Mouse (Mus musculus): ENCODE measurements around the gene Krtap4-7. TPM values are rescaled to one million over a fixed set of nuclear protein-coding genes. Genes with fewer than 3 reads are reported as not detected.

Krtap4-7 gene
- polyA plus RNA-seq, 1 experiment from 2014 or later, result not detected

Other genes starting within 250 kb of the Krtap4-7 start
- not detected in 2 replicates for gene Krt12, start 221.8 kb downstream of the Krtap4-7 start, polyA plus RNA-seq (2015; fragmentation: Nextera tagmentation; extraction: Ambion mirVana)
- 3.6 and 5.0 TPM in 2 replicates for gene Krt20, start 205.9 kb downstream of the Krtap4-7 start, polyA plus RNA-seq (2015; fragmentation: Nextera tagmentation; extraction: Ambion mirVana)
- gene Krt23, start 151.0 kb downstream of the Krtap4-7 start, polyA plus RNA-seq (2015; fragmentation: Nextera tagmentation; extraction: Ambion mirVana), result 30.6 and 31.8 TPM in 2 replicates
- 0.45 and 0.46 TPM in 2 replicates for gene Krt39, start 122.8 kb downstream of the Krtap4-7 start, polyA plus RNA-seq (2015; fragmentation: Nextera tagmentation; extraction: Ambion mirVana)
- not detected in 2 replicates for gene Krt40, start 100.9 kb downstream of the Krtap4-7 start, polyA plus RNA-seq (2015; fragmentation: Nextera tagmentation; extraction: Ambion mirVana)
- gene Krtap3-3, start 93.2 kb downstream of the Krtap4-7 start, polyA plus RNA-seq (2015; fragmentation: Nextera tagmentation; extraction: Ambion mirVana), result not detected in 2 replicates
- not detected in 2 replicates for gene Krtap3-2, start 87.2 kb downstream of the Krtap4-7 start, polyA plus RNA-seq (2015; fragmentation: Nextera tagmentation; extraction: Ambion mirVana)
- gene Gm11939, start 84.6 kb downstream of the Krtap4-7 start, polyA plus RNA-seq (2015; fragmentation: Nextera tagmentation; extraction: Ambion mirVana), result not detected in 2 replicates
- gene Krtap3-1, start 77.5 kb downstream of the Krtap4-7 start, polyA plus RNA-seq (2015; fragmentation: Nextera tagmentation; extraction: Ambion mirVana), result not detected in 2 replicates
- not detected in 2 replicates for gene Krtap1-5, start 63.1 kb downstream of the Krtap4-7 start, polyA plus RNA-seq (2015; fragmentation: Nextera tagmentation; extraction: Ambion mirVana)
- not detected in 2 replicates for gene Krtap1-4, start 60.4 kb downstream of the Krtap4-7 start, polyA plus RNA-seq (2015; fragmentation: Nextera tagmentation; extraction: Ambion mirVana)
- not detected in 2 replicates for gene Krtap1-3, start 52.8 kb downstream of the Krtap4-7 start, polyA plus RNA-seq (2015; fragmentation: Nextera tagmentation; extraction: Ambion mirVana)
- gene Krtap9-3, start 46.0 kb downstream of the Krtap4-7 start, polyA plus RNA-seq (2015; fragmentation: Nextera tagmentation; extraction: Ambion mirVana), result not detected in 2 replicates
- not detected in 2 replicates for gene Gm11938, start 40.8 kb downstream of the Krtap4-7 start, polyA plus RNA-seq (2015; fragmentation: Nextera tagmentation; extraction: Ambion mirVana)
- gene Gm11937, start 33.9 kb downstream of the Krtap4-7 start, polyA plus RNA-seq (2015; fragmentation: Nextera tagmentation; extraction: Ambion mirVana), result not detected in 2 replicates
- not detected in 2 replicates for gene Krtap2-4, start 29.2 kb downstream of the Krtap4-7 start, polyA plus RNA-seq (2015; fragmentation: Nextera tagmentation; extraction: Ambion mirVana)
- gene Gm11562, start 23.7 kb downstream of the Krtap4-7 start, polyA plus RNA-seq (2015; fragmentation: Nextera tagmentation; extraction: Ambion mirVana), result not detected in 2 replicates
- not detected in 2 replicates for gene Krtap4-1, start 15.9 kb downstream of the Krtap4-7 start, polyA plus RNA-seq (2015; fragmentation: Nextera tagmentation; extraction: Ambion mirVana)
- gene Krtap4-2, start 9.0 kb downstream of the Krtap4-7 start, polyA plus RNA-seq (2015; fragmentation: Nextera tagmentation; extraction: Ambion mirVana), result not detected in 2 replicates
- not detected in 2 replicates for gene Gm11555, start 6.1 kb upstream of the Krtap4-7 start, polyA plus RNA-seq (2015; fragmentation: Nextera tagmentation; extraction: Ambion mirVana)
- not detected in 2 replicates for gene Gm11563, start 14.9 kb upstream of the Krtap4-7 start, polyA plus RNA-seq (2015; fragmentation: Nextera tagmentation; extraction: Ambion mirVana)
- gene Krtap4-6, start 21.9 kb upstream of the Krtap4-7 start, polyA plus RNA-seq (2015; fragmentation: Nextera tagmentation; extraction: Ambion mirVana), result not detected in 2 replicates
- not detected in 2 replicates for gene Gm14190, start 46.7 kb upstream of the Krtap4-7 start, polyA plus RNA-seq (2015; fragmentation: Nextera tagmentation; extraction: Ambion mirVana)
- gene Gm14180, start 90.2 kb upstream of the Krtap4-7 start, polyA plus RNA-seq (2015; fragmentation: Nextera tagmentation; extraction: Ambion mirVana), result not detected in 2 replicates
- gene Gm11595, start 128.8 kb upstream of the Krtap4-7 start, polyA plus RNA-seq (2015; fragmentation: Nextera tagmentation; extraction: Ambion mirVana), result not detected in 2 replicates
- not detected in 2 replicates for gene Krtap4-8, start 136.6 kb upstream of the Krtap4-7 start, polyA plus RNA-seq (2015; fragmentation: Nextera tagmentation; extraction: Ambion mirVana)
- gene Krtap4-9, start 141.1 kb upstream of the Krtap4-7 start, polyA plus RNA-seq (2015; fragmentation: Nextera tagmentation; extraction: Ambion mirVana), result not detected in 2 replicates
- not detected in 2 replicates for gene Gm11596, start 149.4 kb upstream of the Krtap4-7 start, polyA plus RNA-seq (2015; fragmentation: Nextera tagmentation; extraction: Ambion mirVana)
- not detected in 2 replicates for gene Gm11569, start 154.8 kb upstream of the Krtap4-7 start, polyA plus RNA-seq (2015; fragmentation: Nextera tagmentation; extraction: Ambion mirVana)
- gene Gm11554, start 160.4 kb upstream of the Krtap4-7 start, polyA plus RNA-seq (2015; fragmentation: Nextera tagmentation; extraction: Ambion mirVana), result not detected in 2 replicates
- gene Krtap4-13, start 165.8 kb upstream of the Krtap4-7 start, polyA plus RNA-seq (2015; fragmentation: Nextera tagmentation; extraction: Ambion mirVana), result not detected in 2 replicates
- gene Gm11564, start 171.6 kb upstream of the Krtap4-7 start, polyA plus RNA-seq (2015; fragmentation: Nextera tagmentation; extraction: Ambion mirVana), result not detected in 2 replicates
- not detected in 2 replicates for gene 2300003K06Rik, start 194.0 kb upstream of the Krtap4-7 start, polyA plus RNA-seq (2015; fragmentation: Nextera tagmentation; extraction: Ambion mirVana)
- gene Krtap4-16, start 207.5 kb upstream of the Krtap4-7 start, polyA plus RNA-seq (2015; fragmentation: Nextera tagmentation; extraction: Ambion mirVana), result not detected in 2 replicates
- not detected in 2 replicates for gene Gm11568, start 213.8 kb upstream of the Krtap4-7 start, polyA plus RNA-seq (2015; fragmentation: Nextera tagmentation; extraction: Ambion mirVana)
- not detected in 2 replicates for gene Gm11559, start 220.4 kb upstream of the Krtap4-7 start, polyA plus RNA-seq (2015; fragmentation: Nextera tagmentation; extraction: Ambion mirVana)
- not detected in 2 replicates for gene Krtap9-1, start 229.3 kb upstream of the Krtap4-7 start, polyA plus RNA-seq (2015; fragmentation: Nextera tagmentation; extraction: Ambion mirVana)
- gene Gm11567, start 235.1 kb upstream of the Krtap4-7 start, polyA plus RNA-seq (2015; fragmentation: Nextera tagmentation; extraction: Ambion mirVana), result not detected in 2 replicates

Data from kidney, postnatal 0 days (tissue).